Mouse (Mus musculus) CH12.LX (cell line): ENCODE results near the gene Spaca7.

Experiments used
- CTCF ChIP-seq, 2 experiments: IDR thresholded peaks in 1 of 2; conservative IDR thresholded peaks in 1 of 2; 2 replicates each; pipeline ENCODE4 v1.5.1; 2011 to 2012; ENCODE audit warnings: low read depth in 2 of 2, low read length in 2 of 2, improper control_type of control experiment in 1 of 2, inconsistent platforms in 1 of 2, mild to moderate bottlenecking in 1 of 2, moderate library complexity in 1 of 2
- ELF1 ChIP-seq: IDR thresholded peaks from 2 replicates; pipeline ENCODE4 v1.6.1; 2014; ENCODE audit warnings: low read depth, mild to moderate bottlenecking, inconsistent platforms, low read length, improper control_type of control experiment
- IRF4 ChIP-seq: IDR thresholded peaks from 2 replicates; pipeline ENCODE4 v1.6.1; 2014; ENCODE audit warnings: low read depth, mild to moderate bottlenecking, inconsistent platforms, low read length, improper control_type of control experiment
- JUND ChIP-seq: conservative IDR thresholded peaks from 2 replicates; pipeline ENCODE4 v1.6.1; 2011; ENCODE audit warnings: low read depth, low read length, improper control_type of control experiment
- PAX5 ChIP-seq: IDR thresholded peaks from 2 replicates; pipeline ENCODE4 v1.6.1; 2012; ENCODE audit warnings: low read length, inconsistent platforms, mixed read lengths
- RCOR1 ChIP-seq: conservative IDR thresholded peaks from 2 replicates; pipeline ENCODE4 v1.6.1; 2012; ENCODE audit warnings: low read depth, mild to moderate bottlenecking, inconsistent platforms, low read length, improper control_type of control experiment
- SMC3 ChIP-seq: IDR thresholded peaks from 2 replicates; pipeline ENCODE4 v1.6.1; 2011; ENCODE audit warnings: low read depth, low read length, improper control_type of control experiment
- ZC3H11A ChIP-seq: IDR thresholded peaks from 2 replicates; pipeline ENCODE4 v1.6.1; 2012; ENCODE audit warnings: low read depth, mild to moderate bottlenecking, inconsistent platforms, low read length, improper control_type of control experiment

GRCm38 (mm10) chr8:12646536-12646935 lies 73.7 kb downstream of the Spaca7 start:
- TF ChIP-seq SMC3 = no peak
- TF ChIP-seq ELF1 = no peak
- no peak for TF ChIP-seq RCOR1
- no peak for TF ChIP-seq IRF4
- no peak for TF ChIP-seq PAX5
- TF ChIP-seq CTCF (conservative IDR thresholded peaks at IDR 0.05 in 1 of 2, IDR thresholded peaks at IDR 0.05 in 1 of 2; ENCODE audit: low read depth in 2 of 2, low read length in 2 of 2) = no peak
- TF ChIP-seq ZC3H11A = no peak
- no peak for TF ChIP-seq JUND
